In the genomic region with DNA sequence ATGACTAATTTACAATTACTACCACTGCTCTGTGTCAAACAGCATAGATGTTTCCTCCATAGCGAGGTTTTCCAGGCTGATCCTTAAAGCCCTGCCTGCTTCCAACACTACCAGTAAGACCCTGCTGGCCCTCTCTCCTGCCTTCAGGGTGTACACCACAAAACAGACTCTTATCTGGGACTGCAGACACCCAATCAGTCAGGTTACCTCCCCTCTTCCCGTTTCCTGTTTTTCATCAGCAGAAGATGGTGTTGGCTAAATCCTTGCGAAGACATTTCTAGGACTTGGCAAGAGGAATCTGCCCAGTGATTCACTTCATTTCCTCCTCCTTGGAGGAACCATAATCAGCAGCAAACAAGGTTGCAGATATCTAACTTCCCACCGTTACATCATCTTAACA, we compare ENCODE assay signal across 10 mouse cellular contexts.
DNase-seq lines count a peak whose midpoint lies in the region; ATAC-seq lines count a peak whose summit lies in the region.
"Had no signal": no experiment of that assay in that cellular context is flagged by ENCODE, and none has a peak within 500 bp of the region (broad histone marks: within the 10 kb centered on the region; RNA-seq: fewer than 3 reads in every experiment).

No protein-coding gene starts in this region.

- intact Hi-C loops in left cerebral cortex, postnatal 4 days (cut with DNase I), result no loop called here

- peak; percentile 86 for ATAC-seq in heart, embryonic 12.5 days (ENCODE audit: insufficient number of reproducible peaks, low FRiP score)
- ATAC-seq in megakaryocyte progenitor cell, adult 5-6 weeks (replicated peaks; ENCODE audit: poor library complexity), result peak; percentile 62

- H3K4me3 ChIP-seq in heart, embryonic 12.5 days, result no peak overlapping the region
- H3K4me3 ChIP-seq: hindbrain, embryonic 15.5 days had no signal

- 31% methylated on average over 4 of the region's 4 CpGs for WGBS in heart, embryonic 12.5 days

- H3K9ac ChIP-seq in heart, embryonic 12.5 days, result no peak overlapping the region
- H3K9ac ChIP-seq: hindbrain, embryonic 15.5 days had no signal

- H3K36me3 ChIP-seq in heart, embryonic 12.5 days, result no peaks in the 10 kb centered on the region
- H3K36me3 ChIP-seq: hindbrain, embryonic 15.5 days had no signal

- H3K27ac ChIP-seq in heart, embryonic 12.5 days (ENCODE audit: poor library complexity, severe bottlenecking), result no peak overlapping the region
- H3K27ac ChIP-seq: hindbrain, embryonic 15.5 days had no signal

- H3K4me2 ChIP-seq in heart, embryonic 12.5 days, result no peak overlapping the region
- H3K4me2 ChIP-seq: hindbrain, embryonic 15.5 days had no signal

- no peaks in the 10 kb centered on the region for H3K27me3 ChIP-seq in heart, embryonic 12.5 days (replicated peaks)
- H3K27me3 ChIP-seq: hindbrain, embryonic 15.5 days had no signal

- H3K9me3 ChIP-seq in heart, embryonic 12.5 days (replicated peaks), result no peaks in the 10 kb centered on the region
- H3K9me3 ChIP-seq: hindbrain, embryonic 15.5 days had no signal

- H3K4me1 ChIP-seq in heart, embryonic 12.5 days (replicated peaks), result peaks cover 19% of the 10 kb centered on the region

- peak; percentile 3 for DNase-seq in adrenal gland, adult 8-10 months
- DNase-seq in adrenal gland, postnatal 25 days, result no peak
- DNase-seq in liver, result peak; percentile 69
- no peak for DNase-seq in left cerebral cortex, postnatal 4 days
- no peak for DNase-seq in T-cell, adult 2 months (ENCODE audit: low spot score)
- DNase-seq in gastrocnemius, postnatal 25 days, result no peak
- DNase-seq: cerebellum, adult 8-10 months had no signal

Comparison
In these comparisons a context has a peak if more than half of its experiments do, and no peak if none do; other contexts are left out.
1. DNase-seq: peak in adrenal gland, adult 8-10 months (single experiment) and liver (single experiment); none in adrenal gland, postnatal 25 days (single experiment), left cerebral cortex, postnatal 4 days (single experiment), T-cell, adult 2 months (single experiment) and gastrocnemius, postnatal 25 days (single experiment).